Comparison of ENCODE assay signal across 8 mouse cellular contexts in the genomic region with DNA sequence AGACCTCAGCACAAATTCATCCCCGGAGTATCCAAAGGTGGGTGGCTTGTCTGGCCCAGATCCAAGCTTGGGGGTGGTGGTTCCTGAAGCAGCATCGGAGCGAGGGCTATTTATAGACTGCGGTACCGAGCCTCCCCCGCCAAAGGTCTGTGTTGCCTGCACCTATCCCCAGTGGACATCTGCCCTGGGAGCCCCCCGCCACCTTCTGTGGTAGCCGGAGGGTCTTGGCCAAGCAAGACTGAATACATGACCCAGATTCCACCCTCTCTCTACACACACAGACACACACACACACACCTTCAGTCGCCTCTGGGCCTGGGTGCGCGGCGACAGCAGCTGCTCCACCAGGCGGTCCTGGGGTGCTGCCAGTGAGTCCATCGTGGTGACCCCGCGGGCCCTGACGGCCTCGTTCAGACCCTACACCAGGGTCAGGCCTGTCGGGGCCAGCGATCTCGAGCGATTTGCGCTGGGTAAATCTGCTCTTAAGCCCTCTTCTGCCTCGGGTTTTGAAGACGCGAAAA. TPM values are rescaled to one million over a fixed set of nuclear protein-coding genes. Genes with fewer than 3 reads are reported as not detected.
A peak's percentile ranks its signal among the peaks of the same experiment; 100 is the strongest.
DNase-seq lines count a peak whose midpoint lies in the region; ATAC-seq and TF ChIP-seq lines count a peak whose summit lies in the region.

No protein-coding gene starts in this region.

- H3K4me2 ChIP-seq in heart, embryonic 14.5 days (ENCODE audit: low read length), result peak overlapping the region; percentile 77
- peak overlapping the region; percentile 94 for H3K4me2 ChIP-seq in midbrain, embryonic 15.5 days

- H3K9me3 ChIP-seq in heart, embryonic 14.5 days (ENCODE audit: control insufficient read depth, low read length), result no peaks in the 10 kb centered on the region
- H3K9me3 ChIP-seq in midbrain, embryonic 15.5 days, result no peaks in the 10 kb centered on the region

- WGBS in heart, embryonic 14.5 days, result 8% methylated on average over 26 of the region's 26 CpGs
- 16% methylated on average over 26 of the region's 26 CpGs for whole genome bisulfite sequencing in midbrain, embryonic 15.5 days

- no peaks in the 10 kb centered on the region for H3K36me3 ChIP-seq in heart, embryonic 14.5 days (ENCODE audit: control insufficient read depth, insufficient read depth, low read length)
- H3K36me3 ChIP-seq in midbrain, embryonic 15.5 days (replicated peaks), result peaks cover 39% of the 10 kb centered on the region

- peak overlapping the region; percentile 63 for H3K9ac ChIP-seq in heart, embryonic 14.5 days (ENCODE audit: low read length)
- H3K9ac ChIP-seq in midbrain, embryonic 15.5 days, result peak overlapping the region; percentile 45

- peak overlapping the region; percentile 49 to 52 for H3K4me3 ChIP-seq in heart, embryonic 14.5 days (ENCODE audit: control insufficient read depth in 1 of 2, insufficient read depth in 1 of 2, low read depth in 1 of 2, low read length in 2 of 2)
- H3K4me3 ChIP-seq in embryonic fibroblast, embryonic 13.5 days (ENCODE audit: insufficient read depth, low read length), result peak overlapping the region; percentile 13; the same call in 1 of the 2 replicates
- H3K4me3 ChIP-seq in layer of hippocampus, adult 2 months, result peak overlapping the region; percentile 67
- peak overlapping the region; percentile 84 for H3K4me3 ChIP-seq in midbrain, embryonic 15.5 days

- H3K4me1 ChIP-seq in heart, embryonic 14.5 days (ENCODE audit: control insufficient read depth in 2 of 2, insufficient read depth in 2 of 2, low read length in 2 of 2), result peaks cover 20 to 33% of the 10 kb centered on the region in 2 experiments; a peak in 3 of 4 replicates
- H3K4me1 ChIP-seq in embryonic fibroblast, embryonic 13.5 days (ENCODE audit: control insufficient read depth, insufficient read depth, low read length), result 0 out of 2 replicates have a peak, but pooled peaks cover 4% of the 10 kb centered on the region
- H3K4me1 ChIP-seq in midbrain, embryonic 15.5 days, result peaks cover 58% of the 10 kb centered on the region

- TF ChIP-seq CTCF in embryonic fibroblast, embryonic 13.5 days (IDR thresholded peaks at IDR 0.05; ENCODE audit: borderline replicate concordance, insufficient read depth, low read length), result no peak
- no peak for TF ChIP-seq CTCF in layer of hippocampus, adult 2 months (conservative IDR thresholded peaks at IDR 0.05)

- H3K27ac ChIP-seq in heart, embryonic 14.5 days (replicated peaks in 1 of 2; ENCODE audit: control insufficient read depth in 1 of 2, insufficient read depth in 1 of 2, low read depth in 2 of 2, low read length in 2 of 2), result no peak overlapping the region
- no peak overlapping the region; the same call in 1 of the 2 replicates for H3K27ac ChIP-seq in embryonic fibroblast, embryonic 13.5 days (ENCODE audit: insufficient read depth, low read length)
- H3K27ac ChIP-seq in layer of hippocampus, adult 2 months, result peak overlapping the region; percentile 98
- H3K27ac ChIP-seq in midbrain, embryonic 15.5 days, result no peak overlapping the region

- peaks cover 84% of the 10 kb centered on the region for H3K27me3 ChIP-seq in heart, embryonic 14.5 days (ENCODE audit: control insufficient read depth, insufficient read depth, low read length)
- peaks cover 54% of the 10 kb centered on the region for H3K27me3 ChIP-seq in midbrain, embryonic 15.5 days (replicated peaks)

- no peak for DNase-seq in heart, adult 8-10 months (ENCODE audit: low spot score)
- DNase-seq in Muller cell, postnatal 12 days (ENCODE audit: inconsistent ontology term), result peak; percentile 11
- peak; percentile 60 to 74 for DNase-seq in layer of hippocampus, adult 2 months (ENCODE audit: low spot score in 2 of 2)
- DNase-seq in embryo, embryonic 10.5 days (ENCODE audit: low spot score), result no peak

- no peak for TF ChIP-seq POLR2A in embryonic fibroblast, embryonic 13.5 days (IDR thresholded peaks at IDR 0.05; ENCODE audit: low read depth, low read length)

- no peak for ATAC-seq in heart, embryonic 14.5 days (ENCODE audit: insufficient number of reproducible peaks, insufficient read depth, low FRiP score, low read depth)
- ATAC-seq in midbrain, embryonic 15.5 days (replicated peaks), result no peak
- ATAC-seq in granulocyte monocyte progenitor cell, adult 5-6 weeks (replicated peaks; ENCODE audit: poor library complexity, severe bottlenecking), result no peak

RNA-seq across cellular contexts. Expression of a gene that starts 0.4 kb away (rescaled TPM):
- polyA plus RNA-seq in heart, embryonic 14.5 days (2014; fragmentation: Nextera tagmentation; extraction: Ambion mirVana), result 0.97 and 1.1 TPM in 2 replicates
- 1 to 10 TPM in 1 of 4 experiments, under 1 TPM in 3; 0.46 to 2.0 (median 0.66) TPM for total RNA-seq in heart, adult 8-10 months (2022)
- polyA plus RNA-seq in embryonic fibroblast, embryonic 13.5 days (2011; ENCODE audit: insufficient read length, low read depth, missing spikeins), result 17.8 and 20.1 TPM in 2 replicates
- 100 to 1,000 TPM; 207 to 223 TPM for total RNA-seq in layer of hippocampus, adult 2 months (2021)
- polyA plus RNA-seq in midbrain, embryonic 15.5 days (2015; fragmentation: Nextera tagmentation; extraction: Ambion mirVana), result 22.8 and 23.3 TPM in 2 replicates
- 1.9 TPM in 1 of 2 replicates, not detected in the other for total RNA-seq in granulocyte monocyte progenitor cell, adult 5-6 weeks (2014; fragmentation: Nextera tagmentation)
- total RNA-seq in granulocyte monocyte progenitor cell, adult 5-6 weeks (2017), result not detected in 2 replicates

RNA-seq across cellular contexts. Expression of a gene that starts 3.6 kb away (rescaled TPM):
- 3.4 and 4.5 TPM in 2 replicates for polyA plus RNA-seq in heart, embryonic 14.5 days (2014; fragmentation: Nextera tagmentation; extraction: Ambion mirVana)
- 1 to 10 TPM in 1 of 4 experiments, under 1 TPM in 3; 0.28 to 1.9 (median 0.36) TPM for total RNA-seq in heart, adult 8-10 months (2022)
- 2.4 and 3.9 TPM in 2 replicates for polyA plus RNA-seq in embryonic fibroblast, embryonic 13.5 days (2011; ENCODE audit: insufficient read length, low read depth, missing spikeins)
- total RNA-seq in layer of hippocampus, adult 2 months (2021), result 1 to 10 TPM; 1.0 to 1.4 TPM
- polyA plus RNA-seq in midbrain, embryonic 15.5 days (2015; fragmentation: Nextera tagmentation; extraction: Ambion mirVana), result 13.1 and 13.7 TPM in 2 replicates
- total RNA-seq in granulocyte monocyte progenitor cell, adult 5-6 weeks (2014; fragmentation: Nextera tagmentation), result not detected in 2 replicates
- total RNA-seq in granulocyte monocyte progenitor cell, adult 5-6 weeks (2017), result not detected in 2 replicates

RNA-seq across cellular contexts. Expression of a gene that starts 3.9 kb away (rescaled TPM):
- polyA plus RNA-seq in heart, embryonic 14.5 days (2014; fragmentation: Nextera tagmentation; extraction: Ambion mirVana), result 5.8 and 7.3 TPM in 2 replicates
- 1 to 10 TPM; 2.2 to 4.1 (median 3.0) TPM for total RNA-seq in heart, adult 8-10 months (2022)
- 82.3 and 89.3 TPM in 2 replicates for polyA plus RNA-seq in embryonic fibroblast, embryonic 13.5 days (2011; ENCODE audit: insufficient read length, low read depth, missing spikeins)
- 100 to 1,000 TPM; 560 to 619 TPM for total RNA-seq in layer of hippocampus, adult 2 months (2021)
- 223 and 229 TPM in 2 replicates for polyA plus RNA-seq in midbrain, embryonic 15.5 days (2015; fragmentation: Nextera tagmentation; extraction: Ambion mirVana)
- total RNA-seq in granulocyte monocyte progenitor cell, adult 5-6 weeks (2014; fragmentation: Nextera tagmentation), result not detected in 2 replicates
- total RNA-seq in granulocyte monocyte progenitor cell, adult 5-6 weeks (2017), result 1.8 and 2.6 TPM in 2 replicates

RNA-seq across cellular contexts. Expression of a gene that starts 35.4 kb away (rescaled TPM):
- 0.20 and 0.80 TPM in 2 replicates for polyA plus RNA-seq in heart, embryonic 14.5 days (2014; fragmentation: Nextera tagmentation; extraction: Ambion mirVana)
- total RNA-seq in heart, adult 8-10 months (2022), result 1 to 10 TPM; 1.0 to 2.0 (median 1.1) TPM
- polyA plus RNA-seq in embryonic fibroblast, embryonic 13.5 days (2011; ENCODE audit: insufficient read length, low read depth, missing spikeins), result 2.8 and 3.3 TPM in 2 replicates
- total RNA-seq in layer of hippocampus, adult 2 months (2021), result 1 to 10 TPM; 1.4 to 1.5 TPM
- polyA plus RNA-seq in midbrain, embryonic 15.5 days (2015; fragmentation: Nextera tagmentation; extraction: Ambion mirVana), result 0.80 and 0.98 TPM in 2 replicates
- not detected in 2 replicates for total RNA-seq in granulocyte monocyte progenitor cell, adult 5-6 weeks (2014; fragmentation: Nextera tagmentation)
- total RNA-seq in granulocyte monocyte progenitor cell, adult 5-6 weeks (2017), result not detected in 2 replicates

Comparison
In these comparisons a context has a peak if more than half of its experiments do, and no peak if none do; other contexts are left out.
1. H3K4me3 ChIP-seq: peak in every context shown above with its lines; median percentile 84 in midbrain, embryonic 15.5 days; 67 in layer of hippocampus, adult 2 months; 50 in heart, embryonic 14.5 days; 13 in embryonic fibroblast, embryonic 13.5 days.
2. DNase-seq: peak in Muller cell, postnatal 12 days (single experiment) and layer of hippocampus, adult 2 months (2 of 2); none in heart, adult 8-10 months (single experiment) and embryo, embryonic 10.5 days (single experiment).
3. RNA of a gene that starts 0.4 kb away (total RNA-seq): 207 to 223 TPM in layer of hippocampus, adult 2 months; 1.9 TPM in granulocyte monocyte progenitor cell, adult 5-6 weeks and 0.46 to 2.0 TPM in heart, adult 8-10 months; every median in the first group is over 10 times any median in the second.
4. RNA of a gene that starts 3.9 kb away (total RNA-seq): 560 to 619 TPM in layer of hippocampus, adult 2 months; 2.2 to 4.1 TPM in heart, adult 8-10 months and 1.8 to 2.6 TPM in granulocyte monocyte progenitor cell, adult 5-6 weeks; every median in the first group is over 100 times any median in the second.